Mouse (Mus musculus) stomach, postnatal 0 days (tissue): ENCODE data around the gene Spaar.

ENCODE experiments used
- CTCF ChIP-seq: IDR thresholded peaks from 2 replicates; pipeline ENCODE4 v1.5.1; 2016; ENCODE audit warnings: antibody characterized with exemption, low read depth, mild to moderate bottlenecking, moderate library complexity
- EP300 ChIP-seq: optimal IDR thresholded peaks from 2 replicates; pipeline ENCODE3; 2016; ENCODE audit warnings: antibody characterized with exemption

DNA sequence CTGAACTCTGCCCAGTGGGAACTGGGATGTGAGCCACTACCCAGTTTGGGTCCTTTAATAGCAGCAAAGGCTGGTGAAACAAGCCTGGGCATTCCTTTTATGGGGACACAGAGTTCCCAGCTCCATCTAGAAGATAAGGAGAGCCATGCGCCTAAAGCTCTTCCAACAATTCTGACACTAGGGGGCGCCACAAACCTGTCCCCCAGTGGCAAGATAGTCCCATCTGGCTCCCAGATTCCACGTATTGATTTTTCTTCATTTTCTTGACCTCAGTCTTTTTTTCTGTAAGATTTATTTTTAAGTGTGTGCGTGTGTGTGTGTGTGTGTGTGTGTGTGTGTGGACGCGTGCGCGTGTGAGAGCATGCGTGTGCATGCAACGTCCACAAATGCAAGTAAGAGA, 30.6 kb downstream of the Spaar start:
- peak; percentile 66 for TF ChIP-seq CTCF
- TF ChIP-seq EP300: no peak
